Mouse (Mus musculus): ENCODE data around the gene Wbp2nl. TPM values are rescaled to one million over a fixed set of nuclear protein-coding genes. Genes with fewer than 3 reads are reported as not detected.

The Wbp2nl gene
- total and polyA plus RNA-seq, 3 experiments = not detected

GRCm38 (mm10) chr15:82292851-82293250 is 5.9 kb upstream of the Wbp2nl start:
- TF ChIP-seq NELFE (IDR thresholded peaks at IDR 0.05; ENCODE audit: low read depth, low read length) (no peak), ZMIZ1 (IDR thresholded peaks at IDR 0.05; ENCODE audit: low read depth, low read length) (no peak), HCFC1 (IDR thresholded peaks at IDR 0.05; ENCODE audit: low read depth, low read length) (no peak), UBTF (IDR thresholded peaks at IDR 0.05; ENCODE audit: low read depth, low read length) (no peak), JUND (conservative IDR thresholded peaks at IDR 0.05; ENCODE audit: low read depth, low read length) (no peak), EP300 (IDR thresholded peaks at IDR 0.05; ENCODE audit: low read length) (no peak), USF1 (IDR thresholded peaks at IDR 0.05; ENCODE audit: low read depth, low read length) (no peak), MYC (IDR thresholded peaks at IDR 0.05; ENCODE audit: low read depth, low read length) (no peak), USF2 (conservative IDR thresholded peaks at IDR 0.05; ENCODE audit: low read depth, low read length) (no peak), MAFK (IDR thresholded peaks at IDR 0.05; ENCODE audit: insufficient replicate concordance, low read length) (no peak), IRF4 (IDR thresholded peaks at IDR 0.05; ENCODE audit: low read depth, low read length) (no peak), ELF1 (IDR thresholded peaks at IDR 0.05; ENCODE audit: low read depth, low read length) (no peak), GABPA (IDR thresholded peaks at IDR 0.05; ENCODE audit: insufficient replicate concordance, low read depth, low read length) (no peak), BHLHE40 (IDR thresholded peaks at IDR 0.05; ENCODE audit: low read depth, low read length) (no peak), ZKSCAN1 (IDR thresholded peaks at IDR 0.05; ENCODE audit: borderline replicate concordance, low read depth, low read length) (no peak), ZC3H11A (IDR thresholded peaks at IDR 0.05; ENCODE audit: low read depth, low read length) (no peak)
- Histone ChIP-seq H3K36me3 (replicated peaks in 1 of 2; ENCODE audit: control insufficient read depth in 1 of 2, insufficient read depth in 1 of 2, low read length in 1 of 2) (no peaks in the 10 kb centered on the region), H3K4me2 (ENCODE audit: insufficient read depth, low read depth, poor library complexity, severe bottlenecking) (no peak overlapping the region), H3K9ac (ENCODE audit: insufficient read depth, low read depth) (no peak overlapping the region), H3K27me3 (replicated peaks) (peaks cover 65% of the 10 kb centered on the region), H3K4me1 (ENCODE audit: control insufficient read depth in 1 of 2, insufficient read depth in 2 of 2) (no peaks in the 10 kb centered on the region), H3K27ac (ENCODE audit: insufficient read depth, low read depth) (no peak overlapping the region), H3K79me2 (replicated peaks; ENCODE audit: control insufficient read depth, extremely low read depth, insufficient read depth, poor library complexity, severe bottlenecking) (no peaks in the 10 kb centered on the region), H3K9me3 (replicated peaks; ENCODE audit: low read length) (no peaks in the 10 kb centered on the region), H3K4me3 (replicated peaks in 1 of 3; ENCODE audit: low read depth in 2 of 3, low read length in 2 of 3, poor library complexity in 1 of 3) (no peak overlapping the region)
- dilution Hi-C loops (cut with MboI; ENCODE audit: extremely low pct_ligation_motif_present, extremely low pct_unique_long_range_greater_than_20kb, low sequenced_read_pairs) = no loop called here
- no peak for DNase-seq (ENCODE audit: extremely low read depth)
- in situ Hi-C loops (cut with MboI; ENCODE audit: low pct_ligation_motif_present, low pct_unique_long_range_greater_than_20kb, low sequenced_read_pairs) = loop anchor here (25.0 kb wide), 1 partner anchor 494 kb away; the partner anchor contains the start of gene Cyp2d26

DNA sequence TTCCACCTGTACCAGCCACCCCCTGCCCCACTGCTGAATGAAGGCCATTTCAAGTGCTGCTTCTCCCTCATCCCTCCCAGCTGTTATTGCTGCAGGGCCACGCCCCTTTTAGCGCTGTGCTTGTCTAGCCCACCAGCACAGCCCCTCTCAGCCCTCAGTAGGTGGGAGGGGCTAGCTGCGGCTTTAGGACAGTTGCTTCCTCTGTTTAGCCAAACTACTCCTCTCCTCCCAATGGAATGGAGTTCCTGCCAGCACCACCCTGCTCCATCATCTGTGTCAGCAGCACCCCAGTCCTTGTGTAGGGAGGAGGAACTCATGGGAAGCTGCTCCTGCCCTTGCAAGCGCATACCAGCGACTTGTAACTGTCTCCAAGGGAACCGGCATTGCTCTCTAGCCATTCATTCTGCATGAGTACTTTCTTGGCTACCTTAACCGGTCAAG is 5.5 kb upstream of the Wbp2nl start:
- dilution Hi-C loops (cut with MboI; ENCODE audit: extremely low pct_ligation_motif_present, extremely low pct_unique_long_range_greater_than_20kb, low sequenced_read_pairs) (no loop called here), in situ Hi-C loops (cut with MboI; ENCODE audit: low pct_ligation_motif_present, low pct_unique_long_range_greater_than_20kb, low sequenced_read_pairs) (loop anchor here (25.0 kb wide), 1 partner anchor 494 kb away; the partner anchor contains the start of gene Cyp2d26)
- Histone ChIP-seq H3K4me3 (replicated peaks in 1 of 3; ENCODE audit: low read depth in 2 of 3, low read length in 2 of 3, poor library complexity in 1 of 3) (no peak overlapping the region), H3K27me3 (replicated peaks) (peaks cover 64% of the 10 kb centered on the region), H3K4me2 (ENCODE audit: insufficient read depth, low read depth, poor library complexity, severe bottlenecking) (no peak overlapping the region), H3K79me2 (replicated peaks; ENCODE audit: control insufficient read depth, extremely low read depth, insufficient read depth, poor library complexity, severe bottlenecking) (no peaks in the 10 kb centered on the region), H3K36me3 (replicated peaks in 1 of 2; ENCODE audit: control insufficient read depth in 1 of 2, insufficient read depth in 1 of 2, low read length in 1 of 2) (no peaks in the 10 kb centered on the region), H3K9ac (ENCODE audit: insufficient read depth, low read depth) (no peak overlapping the region), H3K4me1 (ENCODE audit: control insufficient read depth in 1 of 2, insufficient read depth in 2 of 2) (no peaks in the 10 kb centered on the region), H3K27ac (ENCODE audit: insufficient read depth, low read depth) (no peak overlapping the region), H3K9me3 (replicated peaks; ENCODE audit: low read length) (no peaks in the 10 kb centered on the region)
- no peak for DNase-seq (ENCODE audit: extremely low read depth)
- TF ChIP-seq ZC3H11A (IDR thresholded peaks at IDR 0.05; ENCODE audit: low read depth, low read length) (no peak), RAD21 (IDR thresholded peaks at IDR 0.05; ENCODE audit: low read depth, low read length) (no peak), GABPA (IDR thresholded peaks at IDR 0.05; ENCODE audit: insufficient replicate concordance, low read depth, low read length) (no peak), PAX5 (IDR thresholded peaks at IDR 0.05; ENCODE audit: low read length) (no peak), POLR2A (IDR thresholded peaks at IDR 0.05; ENCODE audit: low read depth, low read length) (no peak), ELF1 (IDR thresholded peaks at IDR 0.05; ENCODE audit: low read depth, low read length) (no peak), SIN3A (IDR thresholded peaks at IDR 0.05; ENCODE audit: low read length) (no peak), CHD1 (IDR thresholded peaks at IDR 0.05; ENCODE audit: low read depth, low read length) (no peak), MAZ (IDR thresholded peaks at IDR 0.05; ENCODE audit: low read depth, low read length) (no peak), ZKSCAN1 (IDR thresholded peaks at IDR 0.05; ENCODE audit: borderline replicate concordance, low read depth, low read length) (no peak), IRF4 (IDR thresholded peaks at IDR 0.05; ENCODE audit: low read depth, low read length) (no peak), RCOR1 (conservative IDR thresholded peaks at IDR 0.05; ENCODE audit: low read depth, low read length) (no peak)
